Mouse (Mus musculus): ENCODE results near the gene Ephx1.
"Not testable (repeated sequence)": the region's sequence is repeated elsewhere in the genome, so short reads cannot be mapped to it uniquely, and the experiment has no call there.

Ephx1 gene

DNA sequence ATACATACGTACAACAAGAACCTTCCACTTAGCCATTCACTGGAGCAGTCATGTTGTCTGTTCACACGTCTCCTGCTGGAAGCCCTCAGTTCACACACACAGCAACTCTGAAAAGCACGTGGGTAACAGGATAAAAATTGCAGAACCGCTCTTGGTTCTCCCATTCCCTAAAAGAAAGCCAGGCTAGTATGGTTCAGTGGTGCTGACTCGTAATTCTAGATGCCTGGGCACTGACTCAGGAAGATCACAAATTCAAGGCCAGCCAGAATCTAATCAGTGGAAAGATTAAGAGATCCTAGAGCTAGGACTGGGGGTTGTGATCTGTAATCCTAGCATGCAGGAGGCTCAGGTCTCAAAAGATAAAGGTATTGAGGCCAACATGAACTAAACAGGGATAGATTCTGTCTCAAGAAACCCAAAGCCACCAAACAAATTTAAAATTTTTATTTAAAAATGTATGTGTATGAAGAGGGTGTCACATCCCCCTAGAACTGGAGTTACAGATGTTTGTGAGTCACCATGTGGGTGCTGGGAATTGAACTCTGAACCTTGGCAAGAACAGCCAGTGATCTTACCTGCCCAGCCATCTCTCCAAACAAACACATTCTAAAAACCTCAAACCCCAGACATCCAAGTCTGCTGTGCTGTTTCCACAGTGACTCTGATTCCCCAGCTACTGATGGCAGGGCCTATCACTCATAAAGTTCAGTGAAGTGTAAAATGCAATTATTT lies at the start of gene Ephx1:
Gene Ephx1 (minus strand): TSS at position 149 of the 732 bp plus-strand sequence.
- no peak for DNase-seq (ENCODE audit: low spot score)

DNA sequence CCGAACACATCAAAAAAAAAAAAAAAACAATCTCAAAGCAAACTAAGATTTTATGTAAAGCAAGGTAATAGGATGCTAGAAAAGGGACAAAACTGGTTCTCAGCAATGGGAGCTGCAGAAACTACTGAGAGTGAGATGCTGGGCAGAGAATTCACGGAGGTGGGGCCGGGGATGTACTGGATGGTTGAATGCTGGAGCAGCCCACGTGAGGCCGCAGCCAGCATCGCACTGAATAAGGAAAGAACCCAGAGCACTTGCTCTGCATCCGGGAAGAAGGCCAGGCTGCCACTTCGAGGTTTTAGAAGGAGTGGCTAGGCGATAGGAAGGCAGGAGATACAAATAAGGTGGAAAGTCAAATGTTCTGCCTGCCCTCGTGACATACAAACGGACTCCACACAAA lies 49.0 kb upstream of the Ephx1 start:
- DNase-seq (ENCODE audit: low spot score): no peak

DNA sequence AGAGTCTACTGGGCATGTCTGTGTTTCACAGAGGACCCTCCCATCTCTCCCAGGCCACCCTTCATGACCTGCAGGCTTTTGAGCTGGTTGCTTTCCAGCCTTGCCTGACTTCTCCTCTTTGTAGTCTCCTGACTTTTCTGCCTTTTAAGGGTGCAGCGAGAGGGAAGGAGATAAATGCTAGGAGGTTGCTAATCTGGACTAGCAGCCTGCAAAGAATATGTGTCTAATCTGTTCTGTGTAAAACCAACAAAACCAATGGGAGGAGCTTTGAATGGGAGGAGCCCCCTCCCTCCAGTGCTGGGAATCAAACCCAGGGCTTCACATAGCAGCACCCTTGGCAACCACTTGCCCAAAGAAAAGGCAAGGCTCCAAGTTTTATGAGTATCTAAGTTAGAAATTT lies 47.6 kb upstream of the Ephx1 start:
- DNase-seq (ENCODE audit: low spot score): no peak

DNA sequence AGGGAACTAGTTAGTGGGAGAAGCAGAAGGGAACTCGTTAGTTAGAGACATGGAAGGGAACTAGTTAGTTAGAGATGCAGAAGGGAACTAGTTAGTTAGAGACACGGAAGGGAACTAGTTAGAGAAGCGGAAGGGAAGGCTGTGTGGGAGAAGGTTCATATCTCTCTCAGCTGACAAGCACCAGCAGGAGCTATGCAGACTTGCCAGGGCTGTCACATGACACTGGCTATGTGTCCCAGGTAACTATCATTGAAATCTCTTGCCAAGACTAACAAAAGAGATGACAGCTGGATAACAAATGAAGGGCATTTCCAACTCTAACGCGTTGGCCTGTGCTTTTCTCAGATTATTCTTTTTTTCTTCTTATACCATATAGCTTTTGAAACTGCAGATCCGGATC lies 43.9 kb upstream of the Ephx1 start:
- no peak for DNase-seq (ENCODE audit: low spot score)

DNA sequence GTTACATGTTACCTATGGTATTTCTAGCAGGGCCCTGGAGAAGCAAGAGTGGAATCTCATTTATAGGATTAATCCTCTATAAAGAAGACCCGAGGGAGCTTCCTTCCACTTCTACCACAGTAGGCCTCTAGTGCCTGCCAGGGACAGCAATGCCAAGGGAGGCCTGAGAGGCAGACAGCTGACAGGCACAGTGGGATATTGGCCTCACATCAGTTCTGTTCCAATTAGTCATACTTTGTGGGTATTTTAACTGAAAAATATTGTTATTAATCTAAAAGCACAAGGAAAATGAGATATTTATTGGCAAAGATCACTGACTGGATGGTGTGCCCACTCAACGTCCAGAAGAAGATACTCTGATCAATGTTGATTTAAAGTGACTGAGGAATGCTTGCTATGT lies 43.3 kb upstream of the Ephx1 start:
- DNase-seq (ENCODE audit: low spot score): no peak

DNA sequence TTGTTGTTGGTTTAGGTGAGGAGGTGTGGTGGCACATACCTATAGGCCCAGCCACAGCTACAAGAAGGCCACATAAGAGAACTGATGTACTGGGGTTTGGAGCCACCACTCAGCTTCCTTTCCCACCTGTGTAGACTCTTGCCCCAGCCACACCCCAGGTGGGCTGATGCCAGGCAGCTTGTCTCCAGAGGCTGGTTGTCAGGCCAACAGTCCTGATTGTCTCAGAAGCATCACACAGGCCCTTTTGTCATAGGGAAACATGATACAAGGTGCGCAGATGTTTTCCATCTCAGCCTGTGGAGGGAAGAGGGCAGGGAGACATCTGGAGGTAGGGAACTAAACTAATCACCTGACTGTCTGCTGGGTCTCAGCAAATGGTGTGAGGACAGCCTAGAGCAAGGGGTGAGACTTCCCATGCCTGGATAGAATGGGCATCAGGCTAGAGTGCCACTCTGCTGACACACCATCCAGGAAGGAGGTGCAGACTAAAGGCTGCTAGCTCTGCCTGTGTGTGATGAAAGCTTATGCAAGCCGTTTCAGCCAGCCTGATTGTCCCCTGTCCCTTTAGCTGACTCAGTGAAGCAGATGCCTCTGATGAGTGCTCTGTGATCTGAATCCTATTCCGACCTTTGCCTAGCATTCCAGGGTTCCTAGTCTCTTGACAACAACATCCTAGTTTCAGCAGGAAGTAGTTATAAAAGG lies 41.2 kb upstream of the Ephx1 start:
- no peak for DNase-seq (ENCODE audit: low spot score)

DNA sequence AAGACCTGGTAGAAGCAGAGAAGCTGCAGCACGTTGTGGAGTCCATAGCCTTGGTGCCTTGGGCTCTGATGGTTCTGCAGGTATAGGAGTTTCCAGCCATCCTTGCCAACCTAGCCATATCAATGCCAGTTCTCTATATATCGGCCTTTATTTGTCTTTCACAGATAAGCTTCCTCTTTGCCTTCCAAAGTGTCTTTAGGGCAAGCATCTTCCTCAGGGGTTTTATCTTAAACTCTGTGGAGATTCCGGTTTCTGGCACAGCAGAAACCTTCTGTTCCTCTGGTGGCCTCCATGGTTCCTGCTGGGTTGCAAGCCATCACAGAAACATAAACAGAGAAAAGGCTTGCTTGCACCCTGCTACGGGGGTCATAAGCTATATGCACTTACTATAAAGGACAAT lies 32.2 kb upstream of the Ephx1 start:
- no peak for DNase-seq (ENCODE audit: low spot score)

DNA sequence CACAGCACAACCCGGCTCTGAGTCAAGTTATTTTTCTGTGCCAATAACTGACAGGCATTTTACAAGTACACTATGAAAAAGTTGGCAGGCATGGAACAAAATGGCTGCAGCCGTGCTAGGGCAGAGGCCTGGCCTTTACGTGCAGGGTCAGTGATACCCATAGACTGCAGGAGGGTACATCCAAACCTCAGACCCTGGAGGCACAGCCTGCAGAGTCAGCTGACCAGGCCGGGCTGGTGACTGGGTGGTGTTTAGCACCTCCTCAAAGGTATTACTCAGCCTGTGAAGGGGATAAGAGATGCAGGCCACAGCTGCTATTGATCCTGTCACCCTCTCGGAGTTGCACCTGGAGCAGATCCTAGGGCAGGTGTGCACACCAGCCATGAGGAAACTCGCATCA lies 30.2 kb upstream of the Ephx1 start, which contains the start of gene 9130409I23Rik:
Gene 9130409I23Rik (plus strand): TSS at position 301 of the 400 bp plus-strand sequence.
- no peak for DNase-seq (ENCODE audit: low spot score)

DNA sequence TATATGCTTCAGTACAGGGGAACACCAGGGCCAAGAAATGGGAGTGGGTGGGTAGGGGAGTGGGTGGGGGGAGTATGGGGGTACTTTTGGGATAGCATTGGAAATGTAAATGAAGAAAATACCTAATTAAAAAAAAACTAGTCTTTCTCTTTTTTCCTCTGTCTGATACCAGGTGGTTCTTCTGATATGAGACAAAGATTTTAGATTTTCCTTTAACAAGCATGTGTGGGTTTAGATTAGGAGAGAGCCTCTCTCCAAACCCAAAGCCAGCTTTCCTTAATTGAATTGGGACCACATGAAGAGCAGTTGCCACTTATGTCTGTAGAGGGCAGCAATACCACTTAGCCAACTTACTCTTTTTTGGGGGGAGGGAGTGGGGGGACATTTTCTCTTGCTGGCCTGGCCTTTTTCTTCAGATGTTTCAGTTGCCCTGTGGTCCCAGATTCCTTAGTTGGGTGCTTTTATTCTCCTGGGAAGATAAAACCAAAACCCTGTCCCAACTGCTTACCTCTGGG lies 28.7 kb upstream of the Ephx1 start:
- DNase-seq (ENCODE audit: low spot score): no peak

DNA sequence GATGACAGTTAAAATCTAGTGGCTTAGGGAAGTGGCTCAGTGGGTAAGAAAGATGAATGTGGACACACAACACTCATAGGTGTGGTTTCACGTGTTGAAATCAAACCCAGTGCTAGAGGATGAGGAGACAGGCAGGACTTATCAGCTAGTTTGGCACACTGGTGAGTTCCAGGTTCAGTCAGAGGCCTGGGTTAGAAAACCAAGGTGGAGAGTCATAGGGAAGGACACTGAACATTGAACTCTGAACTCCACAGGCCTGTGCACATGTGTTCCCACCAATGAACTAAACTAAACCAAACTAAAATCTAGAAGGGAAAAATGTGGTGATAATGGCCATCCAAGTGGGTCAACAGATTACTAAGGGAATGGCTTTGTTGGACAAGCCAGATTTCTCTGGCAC lies 26.8 kb upstream of the Ephx1 start:
- no peak for DNase-seq (ENCODE audit: low spot score)

DNA sequence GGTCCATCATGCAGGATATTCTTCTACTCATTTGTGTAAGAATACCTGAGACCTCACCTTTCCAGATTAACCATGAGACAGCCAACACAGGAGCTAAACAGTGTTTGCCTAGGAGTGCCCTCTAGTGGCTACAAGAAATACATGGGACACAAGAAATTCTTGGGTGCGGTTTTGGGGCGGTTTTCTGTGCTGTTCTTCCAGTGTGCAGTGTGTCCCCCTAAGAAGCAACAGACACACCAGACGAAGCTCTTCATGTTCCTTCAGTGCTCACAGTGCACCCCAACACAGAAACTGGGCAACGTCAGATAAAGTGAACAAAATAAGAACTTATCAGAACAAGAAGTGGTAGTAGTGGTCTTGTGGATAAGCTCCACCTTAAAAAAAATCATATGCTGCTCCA lies 18.9 kb upstream of the Ephx1 start:
- DNase-seq (ENCODE audit: low spot score): no peak

DNA sequence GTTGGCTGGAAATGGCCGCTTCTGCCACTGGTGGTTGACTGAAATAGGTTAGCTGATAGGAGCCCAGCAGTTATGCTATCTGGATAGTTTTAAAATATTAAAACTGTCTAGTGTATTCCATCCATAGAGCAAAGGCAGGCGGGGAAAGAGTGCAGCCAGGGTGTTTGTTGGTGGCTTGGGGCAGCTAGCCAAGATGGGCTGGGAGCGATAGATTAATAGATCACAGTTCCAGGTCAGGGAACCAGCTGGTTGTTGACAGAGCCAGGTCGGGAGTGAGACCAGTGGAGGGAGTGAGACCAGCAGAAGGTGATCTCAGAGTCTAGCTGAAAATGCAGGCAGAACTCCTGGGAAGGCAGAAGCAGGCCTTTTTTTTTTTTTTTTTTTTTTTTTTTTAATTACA lies 16.9 kb upstream of the Ephx1 start:
- DNase-seq (ENCODE audit: low spot score): no peak

DNA sequence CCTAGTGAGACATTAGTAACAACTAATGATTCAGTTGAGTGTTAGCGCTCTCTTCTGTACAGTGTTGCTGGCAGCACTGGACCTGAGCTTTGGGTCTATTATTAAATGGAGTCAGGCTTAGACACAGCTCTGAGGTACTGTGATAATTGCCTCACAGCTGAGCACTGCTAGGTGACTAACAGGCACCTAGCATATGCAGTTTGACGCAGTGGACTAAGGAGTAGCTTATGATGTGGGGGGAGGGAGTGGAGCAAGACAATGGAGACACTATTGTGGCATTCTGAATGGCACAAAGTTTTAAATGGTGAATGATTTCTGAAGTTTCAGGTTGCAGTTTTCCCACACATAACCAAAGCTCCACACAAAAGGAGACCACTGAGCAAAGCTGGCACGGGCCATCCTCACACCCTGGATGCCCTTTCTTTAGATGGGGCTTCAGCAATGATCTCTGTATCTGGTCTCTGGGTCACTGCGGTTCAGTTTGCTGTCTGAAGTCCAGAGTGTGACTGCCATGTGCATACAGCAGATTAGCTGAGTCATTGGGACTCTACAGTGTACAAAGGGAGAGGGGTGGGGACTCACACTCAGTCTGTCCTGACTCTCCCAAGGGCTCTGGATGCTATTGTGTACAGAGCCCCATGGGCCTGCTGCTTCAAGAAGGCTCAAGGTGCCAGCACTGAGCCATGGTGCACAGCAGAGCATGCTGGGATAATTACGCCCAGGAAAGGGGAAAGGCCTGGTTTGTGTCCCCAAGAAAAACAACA lies 14.5 kb upstream of the Ephx1 start:
- not testable (repeated sequence) for DNase-seq (ENCODE audit: low spot score)

DNA sequence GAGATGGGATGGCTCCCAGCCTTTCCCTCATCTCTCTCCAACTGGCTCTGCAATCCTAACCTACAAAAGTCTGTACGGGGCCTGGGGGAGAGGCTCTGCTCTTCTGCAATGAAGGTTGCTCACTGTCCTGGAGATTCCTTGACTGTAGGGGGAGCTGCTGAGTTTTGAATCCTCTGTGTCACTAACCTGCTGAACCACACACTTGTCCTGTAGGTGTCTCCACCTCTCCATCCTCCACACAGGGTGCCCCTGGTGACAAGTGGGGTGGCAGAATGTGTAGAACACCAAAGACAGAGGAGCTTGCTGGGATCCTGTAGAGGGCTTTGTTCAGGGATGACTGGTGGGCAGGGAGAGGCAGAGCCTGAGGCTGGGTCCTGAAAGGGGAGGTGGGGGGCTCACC lies 1.6 kb upstream of the Ephx1 start:
- DNase-seq (ENCODE audit: low spot score): no peak

DNA sequence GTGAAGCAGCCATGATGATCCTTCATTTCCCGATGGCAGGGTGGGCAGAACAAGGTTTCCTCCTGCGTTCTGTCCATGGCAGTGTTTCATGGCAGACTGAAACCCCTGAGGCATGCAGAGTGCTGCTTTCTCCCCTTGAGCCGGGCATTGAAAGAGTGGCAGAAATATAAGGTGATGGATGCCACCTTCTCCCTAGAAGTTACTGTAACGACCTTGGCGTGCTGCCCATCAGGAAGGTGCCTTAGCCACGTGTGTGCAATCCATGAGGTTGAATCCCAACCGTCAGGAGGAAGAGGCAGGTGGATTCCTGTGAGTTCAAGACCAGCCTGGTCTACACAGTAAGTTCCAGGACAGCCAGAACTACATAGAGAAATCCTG lies 773 bp upstream of the Ephx1 start:
- DNase-seq (ENCODE audit: low spot score): no peak

DNA sequence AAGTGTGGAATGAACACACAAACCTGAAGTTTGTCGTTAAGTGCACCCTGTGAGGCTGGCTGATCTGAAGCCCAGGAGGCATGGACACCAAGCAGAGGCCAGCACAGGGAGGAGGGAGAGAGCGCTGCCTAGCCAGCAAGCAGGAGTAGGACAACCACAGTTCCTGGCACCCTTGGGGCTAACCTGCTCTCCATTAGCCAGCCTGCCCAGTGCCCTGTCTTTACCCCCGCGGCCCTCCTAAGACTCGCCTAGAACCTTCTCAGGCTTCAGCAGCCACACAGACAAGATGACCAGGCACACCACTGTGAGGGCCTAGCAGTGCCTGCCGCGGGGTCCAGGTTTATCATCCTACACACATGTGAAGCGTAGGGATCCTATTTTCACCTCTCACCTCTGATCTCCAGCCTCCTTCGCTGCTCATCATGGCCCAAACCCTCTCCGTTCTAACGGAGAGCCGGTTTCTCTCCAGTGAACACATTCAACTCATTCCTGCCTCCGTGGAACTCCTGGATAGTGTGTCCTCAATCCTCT lies 2.7 kb downstream of the Ephx1 start:
- no peak for DNase-seq (ENCODE audit: low spot score)

DNA sequence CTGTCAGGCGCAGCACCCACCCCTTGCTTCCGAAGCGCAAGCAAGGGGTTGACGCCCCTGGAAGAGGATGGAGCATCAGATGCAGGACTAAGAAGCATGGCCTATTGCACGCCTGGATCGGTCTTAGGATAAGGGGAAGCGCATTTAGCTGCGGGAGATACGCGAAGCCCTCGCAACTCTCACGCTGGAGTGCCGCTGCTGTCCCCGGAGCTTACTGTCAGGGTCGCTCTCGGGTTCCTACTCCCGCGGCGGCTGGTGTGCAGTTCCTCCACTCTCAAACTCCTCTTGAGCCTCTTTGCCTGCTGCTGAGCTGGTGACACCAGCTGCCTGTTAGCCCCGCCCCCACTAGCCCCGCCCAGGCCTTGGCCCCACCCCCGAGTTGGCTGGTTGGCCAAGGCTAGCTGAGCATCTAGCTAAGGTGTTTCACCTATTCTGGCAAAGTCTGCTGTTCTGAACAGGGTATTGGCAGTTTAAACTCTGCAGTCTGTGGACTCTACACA lies 3.4 kb downstream of the Ephx1 start:
- DNase-seq (ENCODE audit: low spot score): peak; percentile 43

DNA sequence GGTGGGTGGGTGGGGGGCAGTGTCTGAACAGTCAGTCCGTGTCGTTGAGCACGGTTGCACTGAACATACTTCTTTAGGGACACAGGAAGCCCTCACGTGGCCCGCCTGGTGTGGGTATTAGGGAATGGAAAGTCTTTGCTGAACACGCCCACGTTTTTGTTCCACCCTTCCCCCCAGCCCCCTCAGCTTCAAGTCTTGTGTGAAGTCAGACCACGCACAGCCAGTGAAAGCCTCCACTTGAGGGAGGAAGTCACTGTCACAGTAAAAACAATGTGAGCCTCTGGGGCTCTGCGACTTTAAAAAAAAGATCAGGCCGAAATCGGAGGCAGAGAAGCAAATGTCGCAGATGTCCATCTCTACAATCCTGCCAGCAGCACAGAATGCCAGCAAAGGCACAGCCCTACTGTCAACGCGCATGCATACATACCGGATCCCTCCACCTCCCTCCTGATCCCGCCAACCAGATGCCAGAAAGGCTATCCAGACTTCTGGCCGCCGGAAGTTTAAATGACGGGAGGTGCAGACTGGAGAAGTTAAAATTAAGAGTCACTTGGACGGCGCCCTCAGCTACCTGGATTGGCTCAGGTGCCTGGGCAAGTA lies 4.1 kb downstream of the Ephx1 start:
- DNase-seq (ENCODE audit: low spot score): peak; percentile 33

DNA sequence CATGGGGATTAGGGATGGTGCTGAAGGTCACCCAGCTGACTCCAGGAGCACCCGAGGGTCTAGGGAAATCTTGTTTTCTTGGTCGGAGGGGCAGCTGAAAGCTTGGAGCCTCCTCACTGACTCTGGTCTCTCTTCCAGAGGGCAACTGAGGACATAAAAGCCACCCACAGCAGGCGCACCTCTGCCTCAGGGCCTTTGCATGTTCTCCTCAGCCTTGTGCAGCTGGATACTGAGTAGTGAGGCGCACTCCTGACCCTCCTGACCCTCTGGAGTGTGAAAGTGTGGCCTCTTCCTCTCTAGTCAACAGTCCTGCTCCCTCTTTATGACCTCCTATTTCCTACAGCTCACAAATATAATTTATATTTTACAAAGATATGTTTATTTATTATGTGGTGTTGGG lies 4.7 kb downstream of the Ephx1 start:
- DNase-seq (ENCODE audit: low spot score): no peak

DNA sequence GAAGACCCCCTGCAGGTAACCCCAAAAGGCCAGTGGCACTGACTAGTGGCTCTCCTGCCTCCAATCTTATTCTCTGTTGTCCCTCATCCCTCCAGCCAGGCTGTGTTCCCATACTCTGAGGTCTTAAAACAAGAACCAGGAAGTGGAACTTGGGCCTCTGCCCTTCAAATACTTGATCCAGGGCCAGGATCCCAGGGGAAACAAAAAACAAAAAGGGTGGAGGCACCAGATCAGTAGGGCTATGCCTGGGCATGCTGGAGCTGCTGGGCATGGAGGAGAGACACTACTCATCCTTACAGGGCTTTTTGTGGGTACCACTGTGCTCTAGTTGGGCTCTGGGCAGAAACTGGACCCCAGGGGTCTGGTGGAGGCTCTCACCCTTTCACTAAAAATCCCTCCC lies 5.1 kb downstream of the Ephx1 start:
- DNase-seq (ENCODE audit: low spot score): peak; percentile 44

DNA sequence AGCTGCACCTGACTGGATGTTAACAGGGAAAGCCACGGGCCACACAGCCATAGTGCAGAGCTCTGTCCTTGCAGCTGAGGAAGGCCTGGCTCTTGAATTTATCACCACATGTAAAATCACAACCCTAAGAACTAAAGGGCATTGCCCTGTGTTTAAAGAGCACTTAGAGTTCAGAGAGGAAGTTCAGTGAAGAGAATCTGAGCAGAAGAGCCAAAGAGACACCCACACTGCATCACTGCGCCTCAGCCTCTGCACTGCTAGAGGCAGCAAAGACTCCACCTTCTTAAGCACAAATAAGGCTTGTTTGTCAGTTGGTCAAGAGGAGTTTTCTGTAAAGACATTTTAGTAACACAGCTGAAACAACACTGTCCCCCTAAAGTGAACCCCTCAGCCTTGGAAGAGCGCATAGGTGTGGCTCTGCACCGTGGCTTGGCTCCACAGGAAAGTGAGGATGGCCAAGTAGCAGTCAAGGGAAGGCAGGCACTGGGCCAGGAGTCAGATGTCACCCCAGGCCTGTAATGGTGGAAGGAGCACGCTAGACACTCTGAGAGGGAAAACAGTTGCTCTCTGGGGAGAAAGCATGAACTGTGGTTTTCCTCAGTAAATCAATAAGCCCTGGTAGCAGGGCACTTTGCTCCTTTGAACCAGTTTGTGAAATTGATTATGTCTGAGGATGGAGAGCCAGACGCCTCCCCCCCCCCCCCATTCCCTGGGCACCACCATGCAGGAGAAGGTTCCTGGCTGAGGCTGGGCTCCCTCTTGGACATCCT lies 5.8 kb downstream of the Ephx1 start:
- peak; percentile 33 for DNase-seq (ENCODE audit: low spot score)

All from ovary, postnatal 10 days (tissue).